Mouse (Mus musculus): ENCODE measurements around the gene Adrb1. TPM values are rescaled to one million over a fixed set of nuclear protein-coding genes. Genes with fewer than 3 reads are reported as not detected.

Adrb1 gene
- 3.8 and 6.4 TPM in 2 replicates for total RNA-seq (2021)
- long read RNA-seq, experiment 1, transcript Adrb1-201 (1 exons, 2,952 nt) = major isoform, 6 of 6 reads
- long read RNA-seq, experiment 1, partial matches to known transcripts = 0 of 6 reads
- long read RNA-seq, experiment 1, other reads (novel, unspliced or antisense) = 0 of 6 reads
- long read RNA-seq, experiment 2, transcript Adrb1-201 (1 exons, 2,952 nt) = major isoform, 7 of 7 reads
- long read RNA-seq, experiment 2, partial matches to known transcripts = 0 of 7 reads
- long read RNA-seq, experiment 2, other reads (novel, unspliced or antisense) = 0 of 7 reads

DNA sequence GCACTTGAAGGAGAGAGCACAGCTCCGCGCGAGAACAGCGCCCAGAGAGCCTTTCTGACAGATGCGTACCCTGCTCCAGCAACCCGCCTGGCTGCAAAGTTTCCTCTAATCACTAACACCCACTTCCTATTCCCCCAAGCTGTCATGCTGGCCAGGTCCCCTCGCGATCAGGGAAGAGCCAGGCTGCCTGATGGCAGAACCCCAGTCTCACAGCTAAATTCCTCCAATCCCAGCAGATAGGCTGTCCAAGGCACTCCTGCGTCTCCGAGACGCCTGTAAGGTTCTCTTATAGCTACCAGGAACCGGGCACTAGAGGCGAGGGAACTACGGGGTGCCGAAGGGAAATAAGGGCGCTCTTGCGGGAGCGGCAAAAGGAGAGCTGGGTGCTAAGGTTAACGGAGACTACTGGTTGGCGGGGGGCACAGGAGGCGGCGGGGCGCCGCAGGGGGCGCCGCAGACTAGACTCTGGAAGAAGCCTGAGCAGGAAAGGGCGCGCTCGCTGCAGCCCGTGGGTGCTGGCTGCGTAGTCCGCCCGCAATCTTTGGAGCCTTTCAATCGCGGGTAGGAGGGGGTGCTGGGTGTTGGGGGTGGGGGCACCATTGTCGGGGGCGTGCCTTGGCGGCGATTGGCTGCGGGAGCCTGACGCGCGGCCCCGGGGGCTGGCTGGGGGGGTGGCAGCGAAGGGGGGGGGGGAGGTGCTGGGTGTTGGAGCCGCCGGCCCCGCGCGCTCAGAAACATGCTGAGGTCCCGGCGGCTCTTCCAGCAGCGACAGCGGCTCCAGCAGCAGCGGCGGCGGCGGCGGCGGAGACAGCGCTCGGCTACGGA, at the start of gene Adrb1:
Adrb1 (plus strand) TSS at position 813 of the 825 bp plus-strand sequence.
- peak; percentile 84 for DNase-seq

DNA sequence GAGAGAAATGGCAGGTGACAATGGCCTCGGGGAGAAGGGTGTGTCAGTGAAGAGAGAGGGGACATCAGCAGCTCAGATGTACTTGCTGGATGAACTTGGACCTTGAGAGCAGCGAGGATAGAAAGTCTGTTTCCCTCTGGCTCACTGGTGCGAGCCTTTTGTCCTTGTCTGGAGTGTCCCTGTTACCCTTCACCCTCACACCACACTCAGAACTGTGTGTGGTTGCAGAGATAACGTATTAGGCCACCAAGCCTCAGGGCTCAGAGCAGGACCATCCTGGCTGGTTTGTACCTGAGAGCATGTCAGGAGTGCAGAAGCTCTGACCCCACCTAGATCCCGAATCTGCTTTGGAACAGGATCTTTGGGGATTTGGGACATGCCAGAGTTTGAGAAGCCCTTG, 46.3 kb upstream of the Adrb1 start:
- no peak for DNase-seq

DNA sequence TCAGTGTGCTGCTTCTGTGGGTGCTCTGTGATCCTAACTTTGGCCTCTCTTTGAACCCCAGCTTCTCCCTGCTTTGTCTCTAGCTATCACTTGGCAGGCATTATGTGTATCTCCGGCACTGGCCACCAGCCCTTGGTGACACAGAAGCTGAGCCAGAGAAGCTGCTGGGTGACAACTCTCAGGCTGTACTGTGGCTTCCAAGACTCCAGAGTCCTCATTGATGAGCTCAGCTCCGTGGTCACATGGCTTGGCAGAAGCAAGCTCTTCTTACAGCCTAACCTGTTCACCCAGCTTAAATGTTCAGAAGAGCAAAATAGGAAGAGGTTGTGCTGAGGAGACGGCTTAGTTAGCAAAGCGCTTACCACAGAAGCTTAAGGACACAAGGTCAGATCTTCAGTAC, 45.5 kb upstream of the Adrb1 start:
- DNase-seq = peak; percentile 13

DNA sequence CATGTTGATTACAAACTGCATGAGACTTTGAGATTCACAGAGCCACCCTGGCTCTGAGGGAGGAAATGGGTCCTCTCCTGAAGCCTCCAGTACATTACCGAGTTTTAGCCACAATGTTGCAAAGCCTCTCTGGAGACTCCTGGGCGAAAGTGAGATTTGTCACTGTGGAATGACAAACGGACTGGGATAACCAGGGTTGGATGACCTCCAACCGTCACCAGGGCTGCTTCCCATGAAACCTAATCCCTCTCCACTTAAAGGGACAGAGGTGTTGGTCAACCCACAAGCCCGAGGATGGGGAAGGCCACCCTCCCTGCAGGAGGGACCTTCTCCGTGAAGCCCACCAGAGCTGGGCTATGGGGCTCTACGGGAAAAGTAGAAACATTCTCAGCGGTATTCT, 44.4 kb upstream of the Adrb1 start:
- DNase-seq = peak; percentile 63

DNA sequence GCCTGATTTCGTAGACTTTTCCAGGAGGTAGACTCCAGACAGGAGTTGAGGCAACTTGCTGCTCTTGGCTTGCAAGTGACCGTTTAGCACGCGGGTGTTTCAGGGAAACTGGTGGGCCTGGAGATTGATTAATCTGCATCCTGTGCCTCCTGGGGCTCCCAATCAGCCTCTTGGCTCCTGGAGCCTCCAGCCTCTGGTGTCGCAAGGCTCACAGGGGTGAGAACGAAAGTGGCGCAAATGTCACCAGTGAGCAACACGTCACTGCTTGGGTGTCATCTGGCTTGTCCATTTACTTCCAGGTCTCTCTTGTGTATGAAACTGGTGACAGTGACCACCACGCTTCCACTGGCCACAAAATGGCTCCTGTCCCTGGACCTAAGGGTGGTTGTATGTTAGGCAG, 43.5 kb upstream of the Adrb1 start:
- peak; percentile 60 for DNase-seq

DNA sequence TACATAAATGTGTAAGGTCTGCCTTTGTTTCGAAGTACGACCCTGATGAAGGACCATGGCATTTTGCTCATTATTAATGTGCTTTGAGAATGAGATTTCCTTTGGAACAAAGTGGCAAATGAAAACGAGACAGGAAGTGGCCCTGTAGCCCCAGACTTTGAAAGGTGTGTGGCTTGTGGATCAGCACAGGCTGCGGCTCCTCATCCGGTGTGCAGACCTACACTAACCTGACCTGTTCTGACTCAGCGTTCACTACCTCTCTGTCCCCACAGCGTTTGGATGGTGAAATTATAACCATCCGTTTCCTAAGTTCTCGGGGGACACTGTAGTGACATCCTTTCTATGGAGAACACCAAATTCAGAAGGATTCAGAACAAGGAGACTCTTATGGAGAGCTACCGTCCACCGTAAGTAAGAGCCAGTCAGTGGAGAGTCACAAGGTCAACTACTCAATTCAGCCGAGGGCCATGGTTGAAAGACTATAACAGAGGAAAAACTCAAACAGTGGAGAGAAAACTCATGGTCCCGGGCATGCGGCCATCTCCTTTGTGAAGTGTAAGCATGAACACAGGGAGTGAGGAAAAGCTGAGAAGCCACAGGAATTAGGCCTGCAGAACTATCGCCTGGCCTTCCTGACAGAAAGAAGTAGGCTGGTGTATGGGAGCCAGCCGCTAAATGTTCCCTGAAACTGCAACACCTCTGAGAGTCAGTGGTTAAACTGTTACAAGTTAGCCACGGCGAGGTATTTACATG, 42.6 kb upstream of the Adrb1 start:
- DNase-seq = no peak

DNA sequence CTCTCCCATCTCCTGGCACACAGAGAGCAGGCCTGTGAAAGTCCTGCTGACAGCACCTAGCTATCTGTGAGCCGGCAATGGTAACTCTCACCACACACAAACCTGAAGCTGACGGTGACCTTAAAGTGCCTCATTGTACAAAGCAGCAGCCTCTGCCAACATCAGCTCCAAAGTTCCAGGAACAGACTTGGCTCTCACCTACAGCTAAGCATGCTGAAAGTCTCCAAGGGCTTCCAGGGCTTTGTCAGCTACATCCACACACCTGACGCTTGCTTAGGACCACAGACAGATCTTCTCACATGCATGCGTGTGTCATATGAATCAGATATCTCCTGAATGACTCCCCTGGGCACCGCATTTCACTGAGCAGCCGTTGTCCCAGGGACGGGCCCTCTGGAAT, 42.0 kb upstream of the Adrb1 start:
- DNase-seq = peak; percentile 29

DNA sequence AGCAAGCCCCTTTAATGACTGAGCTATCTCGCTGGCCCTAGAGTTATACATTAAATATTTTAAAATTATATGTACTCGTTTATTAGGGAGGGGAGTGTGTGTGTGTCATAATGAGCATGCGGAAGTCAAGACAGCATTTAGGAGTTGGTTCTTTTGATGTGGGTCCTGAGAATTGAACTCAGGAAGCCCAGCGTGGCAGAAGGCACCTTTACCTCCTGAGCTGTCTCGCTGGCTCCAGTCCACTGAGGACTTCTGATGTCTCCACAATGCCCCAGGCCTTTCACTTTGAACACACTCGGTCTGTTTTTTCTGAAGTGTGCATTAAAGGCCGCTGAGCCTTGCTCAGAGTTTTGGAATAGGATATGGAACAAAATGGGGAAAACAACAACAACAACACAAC, 39.7 kb upstream of the Adrb1 start:
- DNase-seq = no peak

DNA sequence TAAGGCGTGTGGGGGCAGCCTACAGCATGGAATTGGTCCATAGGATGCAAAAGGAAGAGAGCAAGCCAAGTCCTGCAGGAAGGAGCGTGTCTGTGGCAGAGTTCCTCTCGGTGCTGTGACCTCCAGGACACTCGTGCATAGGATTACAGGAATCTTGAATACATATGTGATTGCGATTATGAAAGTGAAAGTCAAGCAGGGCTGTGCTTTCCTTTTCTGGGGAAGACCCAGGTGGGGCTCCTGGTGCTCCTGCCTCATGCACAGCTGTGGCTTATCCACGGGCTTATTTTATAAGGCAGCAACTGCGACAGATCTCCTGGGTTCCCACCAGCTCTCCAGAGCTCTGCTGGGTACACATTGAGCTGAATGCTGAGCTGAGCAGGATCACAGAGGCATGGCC, 39.2 kb upstream of the Adrb1 start:
- no peak for DNase-seq

DNA sequence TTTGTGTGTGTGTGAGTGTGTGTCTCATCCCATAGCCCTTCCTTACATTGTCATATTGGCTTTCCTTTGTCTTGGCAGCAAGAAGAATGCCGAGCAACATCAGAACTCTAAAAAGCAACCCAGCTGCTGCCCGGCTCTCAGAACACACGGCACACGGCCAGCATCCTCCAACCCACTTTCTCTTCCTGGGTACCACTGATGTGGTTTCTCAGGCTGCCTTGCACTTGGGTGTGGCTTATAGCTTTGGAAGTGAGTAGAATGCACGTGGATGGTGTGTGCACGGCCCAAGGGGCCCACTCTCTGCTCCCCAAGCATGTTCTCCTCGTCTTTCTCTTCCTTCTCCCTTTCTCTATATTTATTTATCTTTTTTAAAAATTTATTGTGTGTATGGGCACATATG, 36.5 kb upstream of the Adrb1 start:
- DNase-seq = no peak

DNA sequence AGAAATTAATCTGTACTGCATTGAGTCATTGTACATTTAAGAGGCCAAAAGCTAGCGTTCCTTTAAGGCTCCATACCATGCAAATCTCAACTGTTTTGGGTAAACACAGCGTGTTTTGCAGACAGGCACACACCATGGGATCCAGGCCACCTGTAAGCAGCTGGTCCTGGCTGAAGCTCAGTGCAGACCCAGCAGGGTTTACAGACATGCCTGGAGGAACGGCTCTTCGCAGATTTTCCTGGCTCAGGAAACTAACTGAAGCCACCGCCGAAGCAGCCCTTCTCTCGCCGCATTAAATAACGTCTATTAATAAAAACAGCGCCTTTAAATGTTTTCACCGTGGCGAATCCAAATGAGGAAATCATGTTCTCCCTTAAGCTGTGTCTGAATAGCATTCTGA, 35.8 kb upstream of the Adrb1 start:
- no peak for DNase-seq

DNA sequence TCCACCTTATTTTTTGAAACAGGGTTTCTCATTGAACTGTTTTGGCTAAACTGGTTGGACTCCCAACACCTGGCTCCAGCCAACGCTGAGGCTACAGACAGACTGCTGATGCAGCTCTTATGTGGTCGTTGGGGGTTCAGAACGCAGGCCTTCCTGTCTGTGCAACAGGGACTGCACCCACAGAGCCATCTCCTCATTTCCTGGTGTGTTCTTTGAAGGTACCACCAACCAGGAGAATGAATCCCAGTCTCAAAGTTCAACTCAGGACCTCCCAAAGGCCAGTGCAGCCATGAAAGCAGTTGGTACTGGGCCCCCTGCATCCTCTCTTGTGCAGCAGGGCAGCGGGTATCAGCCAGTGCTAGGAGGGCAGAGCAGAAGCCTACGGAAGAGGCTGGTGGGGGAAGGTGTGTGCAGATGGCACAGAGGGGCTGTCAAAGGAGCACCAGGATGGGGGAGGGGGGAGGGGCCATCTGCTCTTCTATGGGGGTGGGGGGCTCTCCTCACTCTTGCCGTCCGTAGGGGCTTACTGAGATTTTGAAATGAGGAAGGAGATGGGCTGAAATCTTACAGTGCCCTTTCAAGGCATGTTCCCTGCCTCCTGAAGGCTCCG, 34.9 kb upstream of the Adrb1 start:
- no peak for DNase-seq

DNA sequence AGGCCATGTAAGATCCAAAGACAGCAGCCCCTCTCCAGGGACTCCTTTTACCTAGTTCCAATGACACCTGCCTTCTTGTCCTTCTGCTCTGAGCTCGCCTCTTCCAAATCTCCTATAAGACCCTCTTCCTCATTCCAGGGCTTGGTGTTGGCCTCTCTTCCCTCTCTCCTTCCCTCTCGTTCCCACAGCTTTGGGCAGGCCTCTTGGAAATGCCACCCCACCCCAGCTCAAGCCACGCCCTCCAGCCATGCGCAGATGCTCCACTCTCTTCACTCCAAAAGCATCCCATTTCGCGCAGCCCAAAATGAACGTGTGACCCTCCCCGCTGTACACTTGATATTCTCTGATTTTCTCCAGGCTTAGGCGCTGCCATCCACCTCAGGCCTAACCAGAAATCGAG, 34.3 kb upstream of the Adrb1 start:
- no peak for DNase-seq

DNA sequence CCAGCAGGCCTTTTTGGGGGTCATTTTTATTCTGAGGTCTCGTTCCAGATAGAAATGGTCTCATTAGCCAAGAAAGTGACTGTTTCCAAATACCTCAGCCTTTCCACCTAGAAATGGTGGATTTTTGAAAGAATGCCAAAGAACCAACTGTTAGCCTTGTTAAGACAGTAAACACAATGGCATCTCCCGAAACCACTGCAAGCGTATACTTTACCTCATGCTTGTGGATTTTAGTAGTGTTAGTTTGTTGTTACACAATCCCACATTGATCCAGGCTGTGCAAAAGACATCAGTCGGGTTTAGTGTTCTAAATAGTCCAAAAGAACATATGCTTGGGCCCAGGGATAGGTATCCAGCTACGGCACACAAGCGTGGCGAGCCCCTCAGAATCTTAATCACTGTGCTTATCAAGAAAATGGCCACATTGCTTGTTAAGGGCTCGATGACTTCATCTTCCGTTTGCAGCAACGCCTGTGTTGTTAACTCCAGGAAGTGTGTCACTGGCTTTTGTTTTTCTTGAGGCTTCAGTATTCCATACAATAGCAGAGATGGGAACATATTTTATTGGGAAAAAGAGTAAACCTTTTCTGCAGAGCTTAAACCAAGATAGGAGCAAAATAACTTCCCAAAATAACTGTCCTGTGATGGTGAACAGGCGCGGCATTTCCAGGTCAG, 33.2 kb upstream of the Adrb1 start:
- no peak for DNase-seq

DNA sequence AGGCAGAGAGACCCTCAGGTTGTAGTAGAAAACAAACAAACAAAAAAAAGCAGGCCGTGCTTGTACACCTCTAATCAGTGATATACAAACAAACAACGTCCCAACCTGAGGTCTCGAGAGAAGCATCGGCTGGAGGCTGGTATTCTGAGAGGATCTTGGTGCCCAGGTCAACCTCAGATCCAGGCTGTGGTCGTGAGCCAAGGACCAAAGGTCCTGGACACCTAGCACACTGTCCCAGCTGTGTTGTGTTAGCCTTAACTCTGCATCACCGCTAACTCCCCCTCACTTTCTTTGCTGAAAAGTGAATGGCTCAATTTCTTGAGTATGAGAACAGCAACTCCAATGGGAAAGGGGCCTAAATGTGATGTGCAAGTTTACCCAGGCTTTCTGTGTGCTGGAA, 32.5 kb upstream of the Adrb1 start:
- DNase-seq = no peak

DNA sequence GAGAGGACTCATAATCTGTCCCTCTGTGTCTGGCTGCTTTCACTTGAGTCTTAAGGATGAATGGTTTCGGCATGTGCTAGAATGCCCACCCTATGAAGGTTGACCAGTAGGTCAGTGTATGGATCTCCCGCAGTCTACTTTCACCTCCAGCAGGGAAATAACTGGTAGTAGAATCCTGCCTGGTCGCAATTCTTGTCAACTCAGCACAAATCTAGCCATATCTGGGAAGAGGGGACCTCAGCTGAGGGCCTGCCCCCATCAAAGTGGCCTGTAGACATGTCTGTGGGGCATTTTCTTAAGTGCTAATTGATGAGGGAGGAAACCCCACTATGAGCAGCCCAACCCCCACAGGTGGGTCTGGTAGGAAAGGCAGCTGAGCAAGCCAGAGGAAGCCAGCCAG, 30.9 kb upstream of the Adrb1 start:
- no peak for DNase-seq

DNA sequence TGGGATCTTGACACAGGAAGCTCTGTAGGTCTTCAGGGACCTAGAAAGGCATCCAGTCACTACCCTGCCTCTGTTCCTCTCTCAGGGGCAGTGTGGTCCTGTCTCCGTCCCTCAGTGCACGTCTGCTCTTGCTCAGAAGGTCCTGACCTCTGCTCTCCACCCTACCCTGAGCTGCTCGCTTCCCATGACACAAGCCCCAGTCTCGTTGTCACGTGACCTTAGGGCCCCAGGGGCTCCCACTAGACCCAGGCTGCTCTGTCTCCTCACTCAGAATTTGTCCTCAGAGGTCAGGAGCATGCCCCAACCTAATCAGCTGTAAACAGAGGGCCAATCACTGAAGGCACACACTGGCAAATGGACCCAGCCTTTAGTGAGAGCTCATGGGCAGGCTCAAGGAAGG, 29.5 kb upstream of the Adrb1 start:
- DNase-seq = peak; percentile 20

DNA sequence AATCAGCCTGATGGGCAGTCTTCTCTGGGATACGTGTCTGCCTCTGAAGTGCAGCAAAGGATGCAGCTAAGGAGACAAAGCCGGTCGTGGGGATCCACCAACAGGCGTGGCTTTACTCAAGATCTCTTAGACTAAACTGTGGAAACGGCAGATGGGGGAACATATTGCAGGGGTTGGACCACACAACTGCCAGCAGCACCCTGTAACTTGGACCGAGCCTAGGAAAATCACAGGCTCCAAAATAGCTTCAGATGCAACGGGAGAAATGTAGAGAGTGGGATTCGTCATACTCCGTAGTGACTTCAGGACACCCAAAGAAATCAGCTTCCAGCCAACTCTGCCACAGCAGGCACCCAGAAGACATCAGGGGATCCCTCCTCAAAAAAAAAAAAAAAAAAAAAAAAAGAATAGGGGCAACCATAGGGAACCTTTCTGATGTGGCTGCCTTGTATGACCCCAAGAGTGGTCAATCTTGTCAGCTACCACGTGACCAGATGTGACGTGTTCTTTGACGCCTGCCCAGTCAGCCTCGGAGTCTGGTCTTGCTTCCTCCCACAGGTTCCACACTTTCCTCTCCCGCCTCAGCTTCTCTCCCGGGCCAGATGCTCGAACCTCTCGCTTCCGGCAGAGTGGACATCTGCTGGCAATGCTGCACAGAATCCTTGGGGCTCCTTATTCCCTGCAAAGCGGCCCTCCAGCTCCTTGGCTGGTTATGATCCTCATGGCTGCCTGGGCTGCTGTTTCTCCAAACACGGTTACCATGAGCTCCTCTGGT, 24.4 kb upstream of the Adrb1 start:
- no peak for DNase-seq

DNA sequence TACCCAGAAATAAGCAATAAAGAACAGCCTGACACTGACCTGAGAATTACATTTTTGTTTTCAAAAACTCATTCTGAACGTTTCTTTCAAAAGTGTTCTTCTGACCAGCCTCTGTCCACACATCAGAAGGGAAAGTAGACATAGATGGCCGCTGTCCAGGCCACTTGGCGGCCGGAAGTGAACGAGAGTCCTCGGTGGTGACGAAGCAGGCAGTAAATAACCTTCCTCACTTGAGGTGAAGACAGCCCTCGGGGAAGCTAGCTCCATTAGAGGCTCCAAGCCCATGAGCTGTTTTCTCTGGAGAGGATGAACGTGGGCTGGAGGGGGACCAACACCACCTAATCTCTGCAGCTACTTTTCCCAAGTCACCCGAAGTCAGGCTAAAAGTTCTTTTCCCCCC, 21.2 kb upstream of the Adrb1 start:
- peak; percentile 67 for DNase-seq

DNA sequence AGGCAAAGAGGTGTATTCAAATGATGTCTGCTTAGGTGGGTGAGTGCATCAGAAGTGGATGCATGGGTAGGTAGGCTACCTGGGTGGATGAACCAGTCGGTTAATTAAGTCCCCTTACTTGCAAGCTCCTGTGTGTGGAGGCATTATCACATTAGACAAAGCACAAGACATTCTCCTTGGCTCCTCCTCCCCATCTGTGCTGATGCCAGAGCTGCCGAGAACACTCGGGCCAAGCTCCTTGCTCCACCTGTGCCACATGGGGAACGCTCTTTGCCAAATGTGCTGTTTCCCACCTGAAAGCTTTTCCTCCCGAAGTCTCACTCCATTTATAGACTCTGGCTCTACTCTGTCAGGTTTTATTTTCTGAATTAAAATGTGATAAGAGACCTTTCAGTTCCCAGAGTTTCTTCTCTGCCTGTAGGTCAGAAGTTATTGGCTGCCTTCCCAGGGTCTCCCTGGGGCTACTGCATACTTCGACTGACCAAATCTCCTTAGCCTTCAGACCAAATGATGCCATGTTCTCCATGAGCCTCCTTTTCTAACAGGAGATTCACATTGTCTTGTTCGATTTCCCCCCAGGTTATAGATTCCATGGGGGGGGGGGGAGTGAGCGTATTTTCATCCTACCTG, 20.5 kb upstream of the Adrb1 start:
- DNase-seq = peak; percentile 67

DNA sequence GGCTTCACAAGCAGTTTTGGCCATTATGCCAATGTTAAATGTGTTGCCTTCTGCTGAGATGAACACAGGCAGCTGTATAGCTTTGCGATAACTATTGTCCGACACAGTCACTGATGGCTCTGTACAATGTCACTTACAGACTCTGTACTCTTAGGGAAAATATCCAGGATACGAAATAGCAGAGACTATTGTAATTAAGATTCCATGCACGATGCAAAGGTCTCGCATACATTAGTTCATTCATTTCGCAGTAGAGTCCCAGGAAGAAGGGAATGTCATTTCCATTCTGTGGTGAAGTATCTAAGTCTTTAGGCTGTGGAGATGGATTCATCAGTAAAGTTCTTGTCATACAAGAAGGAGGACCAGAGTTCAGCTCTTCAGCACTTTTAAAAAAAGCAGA, 20.0 kb upstream of the Adrb1 start:
- no peak for DNase-seq

All from adrenal gland, postnatal 14 days (tissue).